Mouse (Mus musculus) ES-Bruce4 (cell line): ENCODE results near the gene Hikeshi. TPM values are rescaled to one million over a fixed set of nuclear protein-coding genes. Genes with fewer than 3 reads are reported as not detected.

Experiments
- H3K27ac ChIP-seq: 2 replicates; pipeline ENCODE4 v1.5.1; 2012; ENCODE audit warnings: low read length, inconsistent platforms; ENCODE audit not compliant: insufficient read depth
- H3K27me3 ChIP-seq: 2 replicates; pipeline ENCODE4 v1.6.1; 2012; ENCODE audit warnings: mild to moderate bottlenecking, low read length, inconsistent platforms; ENCODE audit not compliant: control insufficient read depth, poor library complexity, insufficient read depth, severe bottlenecking
- H3K36me3 ChIP-seq: 2 replicates; pipeline ENCODE4 v1.6.1; 2012; ENCODE audit warnings: inconsistent platforms, mild to moderate bottlenecking, low read length, moderate library complexity; ENCODE audit not compliant: control insufficient read depth, poor library complexity, insufficient read depth, severe bottlenecking
- H3K4me1 ChIP-seq: one replicate; pipeline ENCODE4 v1.8.1; 2011; ENCODE audit warnings: low read length; ENCODE audit not compliant: control insufficient read depth, insufficient read depth
- H3K4me3 ChIP-seq: 2 replicates; pipeline ENCODE4 v1.5.1; 2011; ENCODE audit warnings: low read depth, mild to moderate bottlenecking, low read length
- H3K9ac ChIP-seq: 2 replicates; pipeline ENCODE4 v1.6.1; 2012; ENCODE audit warnings: low read depth, mild to moderate bottlenecking, inconsistent platforms; ENCODE audit not compliant: poor library complexity, severe bottlenecking
- H3K9me3 ChIP-seq: replicated peaks from 2 replicates; pipeline ENCODE4 v1.6.1; 2012; ENCODE audit warnings: mild to moderate bottlenecking, low read length, inconsistent platforms; ENCODE audit not compliant: control insufficient read depth, poor library complexity, insufficient read depth, severe bottlenecking
- CTCF ChIP-seq: IDR thresholded peaks from one replicate; pipeline ENCODE4 v1.8.1; 2011; ENCODE audit warnings: low read depth, low read length
- EP300 ChIP-seq: IDR thresholded peaks from 2 replicates; pipeline ENCODE4 v1.6.1; 2011; ENCODE audit warnings: low read depth, low read length; ENCODE audit not compliant: insufficient read depth
- POLR2A ChIP-seq: IDR thresholded peaks from one replicate; pipeline ENCODE4 v1.8.1; 2011; ENCODE audit warnings: low read length; ENCODE audit not compliant: insufficient read depth
- polyA plus RNA-seq: library from polyadenylated mRNA; stranded (reverse); fragments of >200 nt; gene quantifications from 2 replicates; pipeline ENCODE4 v1.2.4, GENCODE M21; 2011; ENCODE audit warnings: low read depth; ENCODE audit not compliant: missing spikeins, insufficient read depth, insufficient read length

Gene Hikeshi
- polyA plus RNA-seq, 1 experiment, result 64.7 TPM

- H3K4me3 ChIP-seq, result peak overlapping the region; percentile 86
- H3K27ac ChIP-seq, result peak overlapping the region; percentile 93
- H3K9me3 ChIP-seq, result no peaks in the 10 kb centered on the region
- TF ChIP-seq POLR2A (no peak), EP300 (no peak), CTCF (no peak)
- H3K9ac ChIP-seq, result peak overlapping the region; percentile 95
- peaks cover 24% of the 10 kb centered on the region for H3K36me3 ChIP-seq
- no peaks in the 10 kb centered on the region for H3K4me1 ChIP-seq
- no peaks in the 10 kb centered on the region for H3K27me3 ChIP-seq
Observed at GRCm38 (mm10) chr7:89980133-89980484, 39.1 kb upstream of the Hikeshi start.

- Histone ChIP-seq H3K27me3 (no peaks in the 10 kb centered on the region), H3K4me1 (peaks cover 2% of the 10 kb centered on the region), H3K4me3 (peak overlapping the region; percentile 86), H3K36me3 (peaks cover 29% of the 10 kb centered on the region), H3K27ac (peak overlapping the region; percentile 93), H3K9ac (peak overlapping the region; percentile 95), H3K9me3 (no peaks in the 10 kb centered on the region)
- TF ChIP-seq CTCF (no peak), POLR2A (no peak)
Observed at GRCm38 (mm10) chr7:89979432-89980130, 38.6 kb upstream of the Hikeshi start.

GRCm38 (mm10) chr7:89976796-89977195, 35.8 kb upstream of the Hikeshi start:
- no peak overlapping the region; the same call in 1 of the 2 replicates for H3K9ac ChIP-seq
- H3K27me3 ChIP-seq, result no peaks in the 10 kb centered on the region
- peaks cover 53% of the 10 kb centered on the region for H3K36me3 ChIP-seq
- H3K27ac ChIP-seq, result no peak overlapping the region; the same call in 1 of the 2 replicates
- peaks cover 5% of the 10 kb centered on the region; the same call in 1 of the 2 replicates for H3K9me3 ChIP-seq
- peaks cover 2% of the 10 kb centered on the region for H3K4me1 ChIP-seq
- peak overlapping the region; percentile 18; the same call in 1 of the 2 replicates for H3K4me3 ChIP-seq
- TF ChIP-seq CTCF (no peak), EP300 (no peak), POLR2A (no peak)

- Histone ChIP-seq H3K36me3 (peaks cover 62% of the 10 kb centered on the region), H3K9ac (peak overlapping the region; percentile 66), H3K4me1 (peaks cover 2% of the 10 kb centered on the region), H3K9me3 (peaks cover 5% of the 10 kb centered on the region; the same call in 1 of the 2 replicates), H3K27me3 (no peaks in the 10 kb centered on the region), H3K27ac (peak overlapping the region; percentile 96), H3K4me3 (no peak overlapping the region)
- TF ChIP-seq EP300, result 0 out of 2 replicates have a peak, but pooled peaks have one; percentile 53
- TF ChIP-seq CTCF, result no peak
Observed at GRCm38 (mm10) chr7:89975571-89975970, 34.6 kb upstream of the Hikeshi start.

GRCm38 (mm10) chr7:89967235-89967634, 26.2 kb upstream of the Hikeshi start:
- H3K4me1 ChIP-seq, result no peaks in the 10 kb centered on the region
- H3K36me3 ChIP-seq, result peaks cover 81% of the 10 kb centered on the region
- H3K9ac ChIP-seq, result no peak overlapping the region
- H3K27me3 ChIP-seq, result no peaks in the 10 kb centered on the region
- no peak overlapping the region for H3K27ac ChIP-seq
- 0 out of 2 replicates have a peak, but pooled peaks cover under 1% of the 10 kb centered on the region for H3K9me3 ChIP-seq
- TF ChIP-seq EP300 (no peak), POLR2A (no peak), CTCF (no peak)
- no peak overlapping the region for H3K4me3 ChIP-seq

- H3K27me3 ChIP-seq, result no peaks in the 10 kb centered on the region
- TF ChIP-seq EP300 (no peak), CTCF (no peak), POLR2A (no peak)
- no peaks in the 10 kb centered on the region for H3K4me1 ChIP-seq
- no peaks in the 10 kb centered on the region for H3K9me3 ChIP-seq
- H3K27ac ChIP-seq, result no peak overlapping the region
- peaks cover 81% of the 10 kb centered on the region for H3K36me3 ChIP-seq
- no peak overlapping the region for H3K9ac ChIP-seq
- H3K4me3 ChIP-seq, result no peak overlapping the region
Observed at GRCm38 (mm10) chr7:89966771-89967170, 25.8 kb upstream of the Hikeshi start.
